Mouse (Mus musculus) B cell, adult 2 months (primary cell): ENCODE results near the gene Pdzd9.

Experiments used
- DNase-seq, 2 experiments: peaks; one replicate each; pipeline ENCODE4 v3.0.0; 2022

Pdzd9 gene

GRCm38 (mm10) chr7:120634711-120635361, 35.3 kb downstream of the Pdzd9 start, which contains the start of gene Uqcrc2:
Gene Uqcrc2 (plus strand): TSS chr7:120635176.
- DNase-seq = peak; percentile 85 to 87

- DNase-seq = peak in 1 of 2 experiments; percentile 2
These were observed 35.8 kb downstream of the Pdzd9 start for GRCm38 (mm10) chr7:120634301-120634700.

- peak; percentile 25 to 33 for DNase-seq
These were observed 37.6 kb downstream of the Pdzd9 start for GRCm38 (mm10) chr7:120632518-120632917.

GRCm38 (mm10) chr7:120620841-120621240, 49.3 kb downstream of the Pdzd9 start:
- no peak for DNase-seq

- no peak for DNase-seq
These were observed 49.9 kb downstream of the Pdzd9 start for GRCm38 (mm10) chr7:120620075-120620771.
